Mouse (Mus musculus) kidney, adult 18-20 months (tissue): ENCODE data around the gene Ush2a.

Experiments used
- DNase-seq: peaks from one replicate; pipeline ENCODE4 v3.0.0; 2021

Gene Ush2a

DNA sequence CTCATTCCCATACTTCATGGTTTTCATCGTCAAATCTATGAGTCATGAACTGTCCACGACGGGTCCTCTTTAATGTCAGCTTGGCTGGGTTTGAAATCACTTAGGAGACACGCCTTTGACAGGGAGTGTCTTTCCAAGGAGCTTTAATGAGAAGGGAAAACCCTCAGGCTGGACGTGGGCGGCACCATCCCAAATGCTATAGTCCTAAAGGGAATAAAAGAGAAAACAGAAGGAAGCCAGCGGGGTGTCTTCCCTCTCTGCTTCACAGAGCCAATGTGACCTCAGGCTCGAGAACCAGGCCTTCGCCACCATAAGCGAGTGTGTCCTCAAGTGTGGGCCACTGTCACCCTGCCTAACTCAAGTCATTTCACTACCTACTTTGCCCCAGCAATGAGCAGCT, 523.2 kb downstream of the Ush2a start:
- DNase-seq = no peak

DNA sequence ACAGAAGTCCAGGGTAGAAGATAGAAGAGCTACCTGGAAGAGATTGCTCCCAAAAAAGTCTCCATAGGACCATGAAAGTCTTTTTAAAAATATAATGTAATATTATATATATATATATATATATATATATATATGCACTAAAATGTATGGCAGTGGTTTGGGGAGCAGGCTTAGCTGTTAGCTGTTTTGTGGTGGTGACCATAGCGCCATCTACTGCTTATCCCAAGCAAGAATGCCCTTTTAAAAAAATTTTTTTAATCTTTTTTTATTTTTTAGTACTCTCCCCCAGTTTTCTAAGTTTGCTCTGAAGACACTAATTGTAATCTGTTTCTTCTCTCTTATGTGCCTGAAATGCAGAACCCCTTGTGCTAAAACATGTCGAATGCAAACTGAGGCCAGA, 543.2 kb downstream of the Ush2a start:
- no peak for DNase-seq

DNA sequence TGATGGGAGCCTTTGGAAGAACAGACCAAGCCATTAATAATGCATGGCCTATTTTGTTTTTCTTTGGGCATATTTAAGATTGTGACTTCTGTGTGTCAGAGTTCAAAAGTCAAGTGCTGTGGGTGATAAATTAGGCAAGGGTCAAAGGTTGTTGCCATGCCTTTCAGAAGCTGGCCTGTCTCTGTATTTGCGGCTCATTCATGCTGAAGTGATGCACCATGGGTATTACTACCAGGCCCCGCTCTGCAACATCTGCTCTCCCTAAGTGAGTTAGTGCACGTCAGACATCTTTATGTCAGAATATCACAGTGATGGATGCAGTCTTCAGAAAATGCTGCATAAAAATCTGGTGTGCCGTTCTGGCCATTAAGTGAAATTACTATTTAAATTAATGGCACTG, 544.0 kb downstream of the Ush2a start:
- no peak for DNase-seq

DNA sequence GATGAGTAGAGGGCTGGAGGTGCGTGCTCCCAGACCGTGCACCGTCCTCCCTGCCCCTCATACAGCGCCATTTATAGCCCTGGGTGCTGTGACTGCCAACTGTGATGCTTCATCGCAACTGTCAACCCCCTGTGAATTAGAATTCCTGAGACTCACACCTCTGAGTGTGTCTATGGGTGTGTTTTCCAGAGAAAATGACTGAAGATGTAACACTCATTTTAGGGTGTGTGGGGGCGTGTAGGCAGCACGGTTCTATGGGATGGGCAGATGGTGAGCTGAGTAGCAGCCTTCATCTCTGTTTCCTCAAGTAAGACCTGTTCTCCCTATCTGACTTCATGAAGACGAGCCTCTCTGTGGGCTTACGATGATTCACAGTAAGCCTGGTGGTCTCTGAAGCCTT, 548.8 kb downstream of the Ush2a start:
- no peak for DNase-seq

DNA sequence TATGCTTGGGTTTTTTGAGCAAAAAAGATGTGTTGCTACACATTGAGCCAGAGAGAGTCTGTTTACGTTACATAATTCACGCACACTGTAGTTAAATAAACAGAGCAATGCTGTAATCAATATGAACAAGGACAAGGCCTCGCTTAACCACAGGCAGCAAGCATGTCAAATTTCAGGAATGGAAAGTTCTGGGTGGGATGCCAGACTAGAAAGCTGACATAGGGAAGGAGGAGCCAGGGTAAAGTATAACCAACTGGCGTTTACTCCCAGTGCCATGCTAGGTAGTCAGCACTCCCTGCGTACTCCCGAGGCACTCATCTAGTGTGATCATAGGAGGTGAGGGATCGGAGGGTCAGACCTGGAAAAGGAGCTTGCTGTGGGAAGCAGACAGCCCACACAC, 553.2 kb downstream of the Ush2a start:
- DNase-seq = no peak

DNA sequence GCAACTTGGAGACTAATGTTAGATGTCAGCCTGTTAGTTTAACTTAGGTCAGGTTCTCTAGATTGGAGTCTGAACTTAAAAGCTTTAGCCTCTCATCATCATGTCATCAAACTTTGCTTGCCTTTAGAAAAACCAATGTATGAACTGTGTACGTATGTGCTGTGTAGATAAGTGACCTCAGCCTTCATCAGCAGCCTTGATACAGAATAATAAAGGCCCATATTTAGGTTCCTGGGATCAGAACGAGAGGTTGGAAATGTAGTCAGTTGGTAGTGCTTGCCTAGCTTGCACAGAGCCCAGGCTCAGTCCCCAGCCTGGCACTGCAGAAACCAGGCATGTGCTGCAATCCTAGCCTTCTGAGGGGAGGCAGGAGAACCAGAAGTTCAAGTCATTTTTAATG, 562.4 kb downstream of the Ush2a start:
- no peak for DNase-seq

DNA sequence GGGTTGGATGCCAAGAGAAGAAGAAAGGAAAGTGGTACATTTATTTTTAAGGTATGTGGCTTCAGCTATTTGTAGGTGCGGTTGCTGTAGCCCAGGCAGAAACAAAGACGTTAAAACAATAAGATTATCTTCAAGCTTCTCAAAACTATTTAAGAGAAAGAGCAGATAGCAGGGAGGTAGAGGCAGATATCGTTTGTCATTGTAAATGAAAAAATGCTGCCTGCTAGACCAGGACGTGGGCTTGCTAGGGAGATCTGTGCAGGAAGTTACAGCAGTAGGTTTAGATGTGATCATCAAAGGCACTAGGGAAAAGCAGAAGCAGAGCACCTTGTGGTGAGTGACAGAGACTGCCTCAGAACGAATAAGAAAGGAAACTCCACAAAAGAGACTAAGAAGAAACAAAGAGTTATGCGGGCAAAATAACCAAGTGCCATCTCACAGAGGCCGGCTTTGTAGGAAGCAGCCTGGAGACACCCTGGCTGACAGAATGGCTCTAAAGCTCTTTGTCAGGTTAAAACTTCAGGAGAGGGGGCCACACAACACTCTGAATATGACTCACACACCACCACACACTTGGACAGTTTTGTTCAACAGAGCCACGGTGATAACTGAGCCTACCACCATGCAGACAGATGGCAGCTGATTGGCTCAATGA, 563.2 kb downstream of the Ush2a start:
- no peak for DNase-seq

DNA sequence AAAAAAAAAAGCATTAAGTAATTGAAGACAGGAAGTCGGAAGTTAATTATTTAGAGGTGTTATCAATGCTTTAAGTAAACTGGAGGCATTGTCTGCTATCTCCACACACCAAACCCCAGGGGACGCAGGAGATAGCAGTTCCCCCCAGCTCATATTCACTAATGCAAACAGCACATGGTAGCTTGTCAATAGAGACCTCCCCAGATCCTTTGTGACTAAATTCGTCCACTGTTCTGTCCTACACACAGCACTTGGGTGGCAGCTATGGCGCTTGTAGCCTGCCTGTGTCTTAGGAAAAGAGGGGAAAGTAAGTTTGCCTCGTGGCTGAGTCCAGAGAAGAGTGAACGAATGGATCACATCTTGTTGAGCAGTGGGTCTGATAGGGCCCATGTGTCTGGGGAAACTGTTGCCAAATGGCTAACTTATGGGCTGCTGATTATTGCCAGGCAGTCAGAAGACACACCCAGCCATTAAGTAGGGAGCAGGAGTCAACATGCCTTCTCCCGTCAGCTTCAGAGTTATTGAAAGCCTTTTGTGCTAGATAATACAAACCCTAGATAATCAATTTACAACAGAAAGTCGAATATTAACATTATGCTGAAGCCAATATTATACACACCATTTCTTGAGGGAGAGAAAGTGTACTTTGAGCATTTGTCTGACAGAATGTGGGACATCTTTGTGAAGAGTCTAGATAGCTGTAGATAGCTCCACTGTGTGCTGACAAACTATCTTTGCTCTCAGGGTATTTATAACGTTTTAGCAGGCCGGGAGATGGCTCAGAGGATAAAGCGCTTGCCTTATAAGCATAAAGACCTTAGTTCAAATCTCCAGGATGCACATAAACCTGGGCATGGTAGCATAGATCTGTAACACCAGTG, 568.9 kb downstream of the Ush2a start:
- DNase-seq = no peak

DNA sequence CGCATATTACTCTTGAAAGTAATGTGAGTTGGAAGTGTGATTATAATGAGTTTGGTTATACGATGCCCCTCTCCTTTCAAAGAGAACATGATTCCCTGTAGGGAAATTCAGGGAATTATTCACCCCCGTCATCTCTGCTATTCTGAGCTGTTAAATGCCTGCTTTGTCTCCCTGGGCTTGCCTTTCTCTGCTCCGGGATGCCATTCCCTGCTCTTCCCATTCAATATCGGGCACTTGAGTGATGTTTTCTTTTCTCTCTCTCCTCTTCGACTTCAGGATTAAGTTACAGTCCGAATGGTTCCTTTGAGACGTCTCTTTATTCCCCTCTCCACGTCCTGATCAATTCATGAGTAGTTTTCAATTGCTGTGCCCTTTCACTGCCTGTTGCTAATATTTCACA, 572.1 kb downstream of the Ush2a start:
- DNase-seq = no peak

DNA sequence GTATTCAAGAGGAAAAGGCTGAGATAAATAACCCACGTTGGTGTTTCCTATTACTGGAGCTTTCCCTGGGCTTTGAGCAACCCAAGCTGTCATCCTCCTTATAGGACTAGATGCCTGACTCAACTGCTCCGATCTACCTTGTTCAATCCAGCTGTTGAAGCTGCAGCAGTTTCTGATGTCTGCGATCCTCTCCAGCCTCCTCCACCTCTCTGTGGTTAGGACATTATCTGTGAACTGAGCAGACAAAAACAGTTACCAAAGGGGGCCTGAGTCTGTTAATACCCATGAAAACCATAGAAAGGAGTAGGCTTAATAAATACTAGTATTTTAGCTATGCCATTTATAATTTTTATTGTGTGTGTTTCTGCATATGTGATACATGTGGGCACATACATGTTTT, 572.9 kb downstream of the Ush2a start:
- DNase-seq = no peak

DNA sequence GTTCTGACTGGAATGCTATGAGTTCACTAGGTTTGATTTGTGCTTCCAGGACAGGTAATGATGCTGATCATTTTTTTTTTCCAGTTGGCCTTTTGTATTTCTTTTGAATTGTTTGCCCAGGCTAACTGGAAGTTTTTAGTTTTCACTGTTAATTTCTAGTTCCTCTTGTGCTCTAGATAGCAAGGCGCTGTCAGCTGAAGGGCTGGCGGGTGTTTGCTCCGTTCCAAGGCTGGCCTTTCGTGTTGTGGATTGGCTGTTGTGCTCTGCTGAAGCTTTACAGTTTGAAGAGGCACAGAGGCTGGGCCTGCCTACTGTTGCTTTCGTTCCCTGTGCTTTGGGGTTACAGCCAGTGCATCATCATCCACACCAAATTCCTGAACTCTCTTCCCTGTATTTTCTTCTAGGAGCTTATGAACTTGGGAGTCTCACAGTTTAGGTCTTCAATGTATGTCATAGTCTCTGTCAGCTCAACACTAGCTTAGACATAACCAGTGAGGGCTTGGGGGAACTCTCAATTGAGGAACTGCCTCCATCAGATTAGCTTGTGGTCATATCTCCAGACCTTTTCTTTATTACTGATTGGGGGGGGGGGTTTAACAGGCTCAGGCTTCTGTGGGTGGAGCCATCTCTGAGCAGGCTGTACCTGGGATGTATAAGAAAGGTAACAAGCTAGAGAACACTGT, 575.9 kb downstream of the Ush2a start:
- DNase-seq = no peak

DNA sequence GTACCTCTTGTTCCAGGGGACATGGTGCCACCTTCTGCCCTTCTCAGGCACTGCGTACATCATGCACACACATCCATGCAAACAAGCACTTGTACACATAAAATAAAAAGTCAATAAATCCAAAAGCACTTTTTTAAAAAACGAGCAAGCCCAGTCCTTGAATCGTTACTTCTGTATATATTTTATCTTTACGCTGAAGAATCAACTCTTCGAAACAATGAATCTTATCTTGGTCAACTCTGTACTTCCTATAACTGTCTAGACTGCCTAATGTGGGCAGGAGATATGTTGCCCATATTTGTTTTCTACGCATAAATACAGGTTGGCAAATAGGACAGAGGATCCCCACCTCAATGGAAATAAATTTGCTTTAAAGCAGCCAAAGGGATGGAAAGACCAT, 585.4 kb downstream of the Ush2a start:
- no peak for DNase-seq

DNA sequence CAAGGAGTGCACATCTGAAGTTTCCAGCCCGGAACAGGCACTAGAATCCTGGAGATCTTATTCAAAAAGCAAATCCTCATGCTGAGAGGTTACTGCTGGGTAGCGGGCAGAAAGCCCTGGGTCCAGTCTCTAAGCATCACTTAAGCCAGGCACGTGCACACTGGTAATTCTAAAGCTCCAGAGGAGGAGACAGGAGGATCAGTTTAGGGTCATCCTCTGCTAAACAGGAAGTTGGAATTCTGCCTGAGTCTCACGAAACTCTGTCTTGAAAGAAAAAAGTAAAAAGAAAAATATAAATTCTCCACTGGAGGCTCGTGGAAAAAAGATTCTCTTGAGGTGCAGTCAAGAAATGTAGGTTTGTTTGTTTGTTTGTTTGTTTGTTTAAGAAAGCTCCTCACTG, 591.0 kb downstream of the Ush2a start:
- no peak for DNase-seq

DNA sequence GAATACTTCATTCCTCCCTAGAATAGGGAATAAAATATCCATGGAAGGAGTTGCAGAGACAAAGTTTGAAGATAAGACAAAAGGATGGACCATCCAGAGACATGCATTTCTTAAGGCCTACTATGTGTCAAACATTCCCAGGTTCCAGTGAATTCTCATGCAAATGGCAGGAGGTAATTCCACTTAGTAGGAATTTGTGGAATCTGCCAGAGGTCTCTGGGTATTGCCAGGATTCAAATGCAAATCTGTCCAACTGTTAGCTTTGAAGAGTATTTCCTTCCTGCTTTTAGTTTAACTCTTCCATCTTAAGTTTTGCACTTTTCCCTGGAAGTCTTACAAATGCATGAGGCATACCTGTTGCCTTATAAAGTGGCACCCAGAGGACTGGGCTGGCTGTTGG, 592.4 kb downstream of the Ush2a start:
- no peak for DNase-seq

DNA sequence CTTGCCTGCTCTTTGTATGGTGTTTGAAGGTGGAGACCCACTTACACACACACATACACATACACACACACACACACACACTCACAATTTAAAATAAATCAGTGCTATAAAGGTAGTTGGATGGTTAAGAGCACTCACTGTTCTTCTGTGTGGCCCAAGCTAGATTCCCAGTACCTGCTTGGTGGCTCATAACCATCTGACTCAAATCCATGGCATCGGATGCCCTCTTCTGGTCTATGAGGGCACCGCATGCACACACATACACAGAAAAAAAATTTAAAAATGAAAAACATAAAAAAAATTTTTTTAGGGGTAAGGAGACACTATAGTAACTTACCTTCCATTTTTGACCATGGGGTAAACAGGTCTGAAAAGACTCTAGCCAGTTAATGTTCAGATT, 593.2 kb downstream of the Ush2a start:
- no peak for DNase-seq

DNA sequence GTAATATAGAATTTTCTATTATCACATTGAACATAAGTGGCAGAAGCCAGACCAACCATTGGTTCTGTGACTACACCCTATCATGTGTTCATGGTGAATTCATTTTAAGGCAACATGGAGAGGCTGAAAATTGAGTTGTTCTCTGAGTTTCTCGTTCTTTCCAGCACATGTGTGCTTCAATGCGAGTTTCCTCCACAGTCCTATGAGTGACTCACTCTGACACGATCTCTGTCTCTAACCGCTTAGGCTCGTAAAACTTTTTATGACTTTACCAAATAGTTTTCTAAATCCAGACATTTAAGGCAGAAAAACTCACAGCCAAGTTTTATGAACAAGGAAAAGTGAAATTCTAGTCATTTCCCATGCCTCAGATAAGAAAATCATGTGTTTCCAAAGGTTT, 597.9 kb downstream of the Ush2a start:
- no peak for DNase-seq

DNA sequence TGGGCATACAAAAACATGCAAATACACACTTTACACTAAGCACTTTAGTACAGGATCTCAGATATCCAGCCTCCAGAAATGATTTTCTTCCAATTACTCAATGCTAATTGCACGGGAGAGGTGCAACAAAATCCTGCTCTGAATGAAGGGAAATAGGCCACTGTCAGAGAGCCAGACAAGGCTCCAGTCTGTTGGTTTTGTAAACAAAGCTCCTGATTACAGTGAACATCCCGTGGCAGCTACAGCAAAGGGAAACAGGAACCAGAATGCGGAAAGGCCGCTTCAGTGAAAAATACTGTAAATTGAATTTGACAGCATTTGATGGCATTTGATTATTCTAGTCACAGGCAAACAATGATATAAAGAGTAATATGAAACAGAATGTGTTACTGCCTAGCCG, 604.1 kb downstream of the Ush2a start:
- DNase-seq = no peak

DNA sequence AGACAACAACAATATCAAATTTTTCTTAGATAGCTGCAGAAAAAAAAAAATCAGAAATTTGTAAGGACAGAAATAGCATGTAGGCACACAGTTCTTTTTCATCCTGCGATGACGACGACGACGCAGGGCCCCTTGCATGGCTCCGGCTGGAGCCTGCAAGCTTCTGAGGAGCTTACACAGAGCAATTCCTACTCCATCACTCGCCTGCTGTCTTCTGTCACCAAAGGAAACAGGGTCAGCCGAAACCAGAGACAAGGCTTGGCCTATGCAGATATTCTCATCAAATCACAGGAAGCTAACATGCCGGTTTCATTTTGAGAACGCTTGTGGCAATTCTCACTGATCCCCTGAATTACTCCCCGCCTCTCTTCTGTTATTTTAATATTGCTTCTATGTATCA, 604.7 kb downstream of the Ush2a start:
- no peak for DNase-seq

DNA sequence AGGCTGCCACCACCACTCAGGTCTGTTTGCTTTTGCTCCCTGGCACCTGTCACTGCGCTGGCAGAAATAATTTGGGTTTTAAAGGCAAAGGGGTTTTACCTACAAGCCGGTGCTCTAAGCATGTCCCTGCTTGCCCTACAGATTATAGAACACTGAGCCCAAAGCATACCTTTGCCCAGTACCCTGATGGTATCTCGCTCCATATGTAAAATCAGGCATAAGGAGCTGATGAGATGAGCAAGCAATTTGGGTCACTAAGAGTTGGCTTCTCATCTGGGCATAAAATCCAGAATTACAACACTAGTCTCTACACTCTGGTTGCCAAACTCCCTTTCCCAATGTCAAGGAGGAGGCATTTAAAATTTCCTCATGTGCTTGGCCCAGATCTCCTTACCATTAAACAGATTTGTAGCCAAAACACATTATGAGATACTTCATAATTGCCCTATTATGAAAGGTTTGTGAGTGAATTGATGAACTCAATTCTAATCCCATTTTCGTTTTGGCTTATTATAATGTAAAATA, 616.8 kb downstream of the Ush2a start:
- no peak for DNase-seq

DNA sequence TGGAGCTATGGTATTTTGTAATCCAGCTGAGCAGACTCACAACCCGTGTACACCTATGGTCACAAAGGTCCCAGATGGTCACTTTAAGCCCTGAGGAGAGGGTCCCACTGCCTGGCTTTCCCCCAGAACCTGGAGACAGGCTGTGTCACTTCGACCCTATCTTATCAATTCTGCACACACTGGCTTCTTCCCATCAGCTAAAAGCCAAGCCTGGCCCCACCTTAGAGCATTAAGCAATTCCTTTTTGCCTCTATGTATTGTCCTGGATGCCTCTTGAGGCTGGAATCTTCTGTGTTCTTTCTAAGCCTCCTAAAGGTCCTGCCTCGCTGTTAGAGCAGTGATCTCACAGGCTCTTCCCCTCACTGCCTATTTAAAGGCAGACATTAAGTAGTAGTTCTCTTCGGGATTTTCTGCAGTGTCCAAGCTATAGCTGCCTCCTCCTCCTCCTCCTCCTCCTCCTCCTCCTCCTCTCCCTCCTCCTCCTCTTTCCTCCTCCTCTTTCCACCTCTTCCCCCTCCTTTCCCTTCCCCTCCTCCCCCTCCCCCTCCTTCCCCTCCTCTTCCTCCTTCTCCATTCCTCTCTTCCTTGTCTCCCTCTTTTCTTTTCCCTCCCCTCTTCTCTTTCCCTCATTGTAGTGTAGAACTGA, 635.2 kb downstream of the Ush2a start:
- no peak for DNase-seq

DNA sequence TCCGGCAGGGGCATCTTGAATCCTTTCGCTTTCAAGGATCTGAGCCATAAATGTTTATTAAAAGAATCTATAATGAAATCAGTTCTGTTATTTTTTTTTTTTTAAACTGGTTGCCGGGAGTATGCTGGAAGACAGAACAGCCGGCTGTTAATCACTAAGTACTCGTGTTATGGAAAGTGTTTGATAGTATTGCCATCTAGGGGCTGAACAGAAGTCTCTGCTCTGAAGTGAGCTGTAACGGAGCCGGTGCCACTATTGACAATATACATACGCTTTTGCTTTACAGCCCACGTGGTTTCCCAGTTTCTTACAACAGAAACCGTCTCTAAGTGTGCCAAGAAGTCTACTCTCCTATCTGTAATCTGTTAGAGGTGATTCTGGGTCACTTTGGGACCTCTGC, 642.3 kb downstream of the Ush2a start:
- no peak for DNase-seq

DNA sequence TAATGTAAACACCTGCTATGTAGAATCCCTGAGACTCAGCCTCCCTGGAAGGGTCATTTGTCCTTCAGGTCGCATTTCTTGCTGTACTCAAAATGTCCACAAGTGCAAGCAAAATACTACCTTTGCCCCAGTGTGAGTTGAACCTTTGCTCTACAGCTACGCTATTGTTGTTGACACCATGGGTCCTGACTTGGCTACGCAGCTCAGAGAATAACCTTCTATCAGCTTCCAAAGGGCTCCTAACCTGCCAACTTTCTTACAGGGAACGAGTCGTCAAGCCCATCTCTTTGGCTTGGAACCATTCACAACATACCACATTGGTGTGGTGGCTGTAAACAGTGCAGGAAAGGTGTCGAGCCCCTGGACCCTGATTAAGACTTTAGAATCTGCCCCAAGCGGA, 644.4 kb downstream of the Ush2a start:
- no peak for DNase-seq

DNA sequence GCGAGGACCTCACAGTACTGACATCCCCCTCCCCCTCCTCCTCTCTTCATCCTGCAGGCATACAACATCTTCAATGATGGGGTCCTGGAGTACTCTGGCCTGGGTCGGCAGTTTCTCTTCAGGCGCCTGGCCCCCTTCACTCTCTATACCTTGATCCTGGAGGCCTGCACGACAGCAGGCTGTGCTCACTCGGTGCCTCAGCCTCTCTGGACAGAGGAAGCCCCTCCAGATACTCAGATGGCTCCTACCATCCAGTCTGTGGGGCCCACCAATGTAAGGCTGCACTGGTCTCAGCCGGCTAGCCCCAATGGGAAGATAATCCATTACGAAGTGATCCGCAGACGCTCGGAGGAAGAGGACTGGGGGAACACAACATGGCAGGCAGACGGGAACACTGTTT, 648.8 kb downstream of the Ush2a start:
- DNase-seq = no peak
